Mouse (Mus musculus): ENCODE data around the gene Slc52a3. TPM values are rescaled to one million over a fixed set of nuclear protein-coding genes. Genes with fewer than 3 reads are reported as not detected.

Slc52a3 gene
- polyA plus RNA-seq, 1 experiment, result 0.09 TPM

DNA sequence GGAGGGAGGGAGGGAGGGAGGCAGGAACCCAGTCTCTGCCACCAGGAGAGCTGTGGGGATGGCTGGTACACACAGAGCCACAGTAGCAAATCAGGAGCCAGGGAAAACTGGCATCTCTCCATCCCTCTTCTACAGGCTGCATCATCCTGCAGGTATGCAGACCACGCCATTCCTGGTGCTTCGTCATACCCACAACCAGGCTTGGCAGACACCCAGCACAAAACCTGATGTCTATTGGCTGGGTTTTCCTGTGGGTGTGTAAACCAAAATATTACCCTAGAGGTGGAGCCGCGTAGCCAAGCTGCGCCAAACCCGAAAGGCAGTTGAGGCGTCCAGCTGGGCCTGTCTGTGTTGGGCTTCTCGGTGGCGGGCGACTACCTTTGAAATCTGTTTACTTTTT, 33.8 kb upstream of the Slc52a3 start:
- Histone ChIP-seq H3K36me3 (ENCODE audit: control insufficient read depth) (no peaks in the 10 kb centered on the region; the same call in 1 of the 2 replicates), H3K27me3 (ENCODE audit: control insufficient read depth) (no peaks in the 10 kb centered on the region), H3K4me3 (replicated peaks) (no peak overlapping the region), H3K4me1 (ENCODE audit: control insufficient read depth) (no peaks in the 10 kb centered on the region), H3K9me3 (ENCODE audit: control insufficient read depth, low read length) (no peaks in the 10 kb centered on the region)
- no peak for TF ChIP-seq GATA1 (IDR thresholded peaks at IDR 0.05; ENCODE audit: low read length)
- TF ChIP-seq TAL1 (IDR thresholded peaks at IDR 0.05; ENCODE audit: low read length), result no peak

GRCm38 (mm10) chr2:151963319-151963718, 33.0 kb upstream of the Slc52a3 start:
- H3K4me3 ChIP-seq (replicated peaks), result no peak overlapping the region
- peaks cover 4% of the 10 kb centered on the region for H3K36me3 ChIP-seq (ENCODE audit: control insufficient read depth)
- no peak for TF ChIP-seq TAL1 (IDR thresholded peaks at IDR 0.05; ENCODE audit: low read length)
- no peak for TF ChIP-seq GATA1 (IDR thresholded peaks at IDR 0.05; ENCODE audit: low read length)
- H3K27me3 ChIP-seq (ENCODE audit: control insufficient read depth), result no peaks in the 10 kb centered on the region
- H3K9me3 ChIP-seq (ENCODE audit: control insufficient read depth, low read length), result no peaks in the 10 kb centered on the region
- no peaks in the 10 kb centered on the region for H3K4me1 ChIP-seq (ENCODE audit: control insufficient read depth)

DNA sequence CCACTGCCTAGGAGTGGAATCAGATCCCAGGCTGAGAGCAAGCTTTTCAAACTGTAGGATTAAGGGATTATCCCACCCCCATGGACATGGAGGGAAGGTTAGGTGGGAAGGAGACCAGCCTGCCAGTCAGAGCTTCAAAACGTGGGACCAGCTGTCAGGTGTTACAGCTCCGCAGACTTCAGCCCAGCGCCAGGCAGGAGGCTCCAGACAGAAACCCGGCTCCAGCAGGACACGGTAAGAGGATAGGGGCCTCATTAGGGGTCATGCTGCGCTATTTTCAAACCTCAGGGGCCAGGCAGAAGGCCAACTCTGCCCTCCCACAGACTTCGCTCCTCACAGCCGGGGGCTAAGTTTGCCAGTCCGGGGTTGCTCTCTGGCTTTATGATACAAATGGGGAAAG, 32.3 kb upstream of the Slc52a3 start:
- no peaks in the 10 kb centered on the region for H3K27me3 ChIP-seq (ENCODE audit: control insufficient read depth)
- peaks cover 10% of the 10 kb centered on the region for H3K36me3 ChIP-seq (ENCODE audit: control insufficient read depth)
- no peak overlapping the region for H3K4me3 ChIP-seq (replicated peaks)
- H3K4me1 ChIP-seq (ENCODE audit: control insufficient read depth), result no peaks in the 10 kb centered on the region; the same call in 1 of the 2 replicates
- TF ChIP-seq GATA1 (IDR thresholded peaks at IDR 0.05; ENCODE audit: low read length) (no peak), TAL1 (IDR thresholded peaks at IDR 0.05; ENCODE audit: low read length) (no peak)
- no peaks in the 10 kb centered on the region for H3K9me3 ChIP-seq (ENCODE audit: control insufficient read depth, low read length)

DNA sequence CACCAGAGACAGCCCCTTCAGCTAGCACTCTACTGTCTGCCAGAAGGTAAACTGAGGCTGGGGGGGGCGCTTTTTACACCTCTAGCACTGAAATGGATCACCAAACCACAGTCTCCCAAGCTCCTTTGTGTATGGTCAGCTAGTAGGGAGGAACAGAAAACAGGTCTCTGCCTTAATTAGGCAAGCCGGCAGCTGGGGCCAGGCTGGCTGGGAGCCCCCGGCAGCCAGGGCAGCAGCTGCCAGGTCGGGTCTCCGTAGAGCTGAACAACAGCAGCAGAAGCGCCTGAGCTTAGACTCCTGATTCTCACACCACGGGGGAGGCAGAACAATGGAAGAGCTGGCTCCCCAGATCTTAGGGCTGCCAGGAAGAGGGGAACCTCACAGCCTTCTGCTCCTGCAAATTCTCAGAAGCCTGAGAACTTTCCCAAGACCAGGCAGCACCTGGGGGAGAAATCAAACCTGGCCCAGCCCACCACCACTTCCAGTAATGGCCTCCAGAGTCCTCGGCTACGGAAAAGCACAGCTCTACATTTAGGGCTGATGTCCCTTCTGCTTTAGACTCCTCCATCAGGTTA, 29.0 kb upstream of the Slc52a3 start:
- Histone ChIP-seq H3K9me3 (ENCODE audit: control insufficient read depth, low read length) (no peaks in the 10 kb centered on the region), H3K36me3 (ENCODE audit: control insufficient read depth) (peaks cover 28% of the 10 kb centered on the region), H3K4me3 (replicated peaks) (no peak overlapping the region), H3K4me1 (ENCODE audit: control insufficient read depth) (peaks cover 14% of the 10 kb centered on the region), H3K27me3 (ENCODE audit: control insufficient read depth) (peaks cover 11% of the 10 kb centered on the region)
- TF ChIP-seq TAL1 (IDR thresholded peaks at IDR 0.05; ENCODE audit: low read length), result no peak

DNA sequence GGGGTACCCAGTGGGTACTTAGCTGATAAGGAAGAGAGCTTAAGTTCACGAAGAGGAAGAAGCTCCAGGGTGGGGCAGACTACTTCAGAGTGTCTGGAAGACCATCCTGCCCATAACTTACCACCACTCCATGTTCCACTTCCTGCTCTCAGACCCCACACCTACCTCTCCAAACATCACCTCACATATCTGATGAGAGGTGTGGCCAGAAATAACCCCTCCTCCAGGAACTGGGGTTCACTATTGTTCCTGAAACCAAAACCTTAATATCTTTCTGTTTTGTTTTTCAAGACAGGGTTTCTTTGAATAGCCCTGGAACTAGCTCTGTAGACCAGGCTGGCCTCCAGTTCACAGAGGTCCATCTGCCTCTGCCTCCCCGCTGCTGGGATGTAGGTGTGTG, 28.5 kb upstream of the Slc52a3 start:
- no peaks in the 10 kb centered on the region for H3K9me3 ChIP-seq (ENCODE audit: control insufficient read depth, low read length)
- TF ChIP-seq GATA1 (IDR thresholded peaks at IDR 0.05; ENCODE audit: low read length) (no peak), TAL1 (IDR thresholded peaks at IDR 0.05; ENCODE audit: low read length) (no peak)
- peaks cover 28% of the 10 kb centered on the region for H3K36me3 ChIP-seq (ENCODE audit: control insufficient read depth)
- no peak overlapping the region for H3K4me3 ChIP-seq (replicated peaks)
- peaks cover 14% of the 10 kb centered on the region for H3K4me1 ChIP-seq (ENCODE audit: control insufficient read depth)
- H3K27me3 ChIP-seq (ENCODE audit: control insufficient read depth), result peaks cover 17% of the 10 kb centered on the region

DNA sequence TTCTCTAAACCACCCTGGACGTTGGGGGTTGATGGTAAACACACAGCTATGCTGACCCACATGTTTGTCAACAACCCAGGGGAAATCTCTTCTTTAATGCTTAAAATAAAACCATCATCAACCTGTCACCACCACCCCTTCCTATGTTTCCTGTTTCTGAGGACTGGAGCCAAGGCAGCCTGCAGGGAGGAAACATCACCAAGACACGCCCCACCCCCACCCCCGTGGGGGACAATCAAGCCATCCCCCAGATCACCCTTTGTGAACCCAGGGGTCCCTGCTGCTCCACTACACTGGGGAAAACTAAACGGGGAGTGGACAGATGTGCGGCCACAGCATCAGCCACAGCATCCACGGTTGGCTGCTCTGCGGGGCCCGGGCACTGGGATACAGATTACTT, 27.9 kb upstream of the Slc52a3 start:
- Histone ChIP-seq H3K4me1 (ENCODE audit: control insufficient read depth) (peaks cover 19% of the 10 kb centered on the region), H3K9me3 (ENCODE audit: control insufficient read depth, low read length) (no peaks in the 10 kb centered on the region)

GRCm38 (mm10) chr2:151968986-151969385, 27.3 kb upstream of the Slc52a3 start:
- Histone ChIP-seq H3K36me3 (ENCODE audit: control insufficient read depth) (peaks cover 28% of the 10 kb centered on the region), H3K4me1 (ENCODE audit: control insufficient read depth) (peaks cover 24% of the 10 kb centered on the region)

More for the DNA sequence above, 27.9 kb upstream of the Slc52a3 start:
- Histone ChIP-seq H3K27me3 (ENCODE audit: control insufficient read depth) (peaks cover 23% of the 10 kb centered on the region), H3K36me3 (ENCODE audit: control insufficient read depth) (peaks cover 28% of the 10 kb centered on the region), H3K4me3 (replicated peaks) (no peak overlapping the region)
- TF ChIP-seq GATA1 (IDR thresholded peaks at IDR 0.05; ENCODE audit: low read length) (no peak), TAL1 (IDR thresholded peaks at IDR 0.05; ENCODE audit: low read length) (no peak)

GRCm38 (mm10) chr2:151969396-151969795, 26.9 kb upstream of the Slc52a3 start:
- Histone ChIP-seq H3K4me3 (replicated peaks) (no peak overlapping the region), H3K9me3 (ENCODE audit: control insufficient read depth, low read length) (no peaks in the 10 kb centered on the region), H3K4me1 (ENCODE audit: control insufficient read depth) (peaks cover 28% of the 10 kb centered on the region), H3K27me3 (ENCODE audit: control insufficient read depth) (peaks cover 33% of the 10 kb centered on the region), H3K36me3 (ENCODE audit: control insufficient read depth) (peaks cover 28% of the 10 kb centered on the region)
- no peak for TF ChIP-seq GATA1 (IDR thresholded peaks at IDR 0.05; ENCODE audit: low read length)
- no peak for TF ChIP-seq TAL1 (IDR thresholded peaks at IDR 0.05; ENCODE audit: low read length)

More at GRCm38 (mm10) chr2:151968986-151969385, 27.3 kb upstream of the Slc52a3 start:
- Histone ChIP-seq H3K4me3 (replicated peaks) (no peak overlapping the region), H3K9me3 (ENCODE audit: control insufficient read depth, low read length) (no peaks in the 10 kb centered on the region), H3K27me3 (ENCODE audit: control insufficient read depth) (peaks cover 29% of the 10 kb centered on the region)
- no peak for TF ChIP-seq TAL1 (IDR thresholded peaks at IDR 0.05; ENCODE audit: low read length)

- Histone ChIP-seq H3K4me3 (replicated peaks) (peak overlapping the region; percentile 29), H3K9me3 (ENCODE audit: control insufficient read depth, low read length) (no peaks in the 10 kb centered on the region), H3K36me3 (ENCODE audit: control insufficient read depth) (peaks cover 28% of the 10 kb centered on the region), H3K4me1 (ENCODE audit: control insufficient read depth) (peaks cover 29% of the 10 kb centered on the region), H3K27me3 (ENCODE audit: control insufficient read depth) (peaks cover 44% of the 10 kb centered on the region)
- TF ChIP-seq TAL1 (IDR thresholded peaks at IDR 0.05; ENCODE audit: low read length), result no peak
- no peak for TF ChIP-seq GATA1 (IDR thresholded peaks at IDR 0.05; ENCODE audit: low read length)
Observed at GRCm38 (mm10) chr2:151970191-151971172, 25.8 kb upstream of the Slc52a3 start.

Data from erythroblast, embryonic 14.5 days (primary cell).